ENCODE assay signal across 12 mouse cellular contexts in the genomic region with DNA sequence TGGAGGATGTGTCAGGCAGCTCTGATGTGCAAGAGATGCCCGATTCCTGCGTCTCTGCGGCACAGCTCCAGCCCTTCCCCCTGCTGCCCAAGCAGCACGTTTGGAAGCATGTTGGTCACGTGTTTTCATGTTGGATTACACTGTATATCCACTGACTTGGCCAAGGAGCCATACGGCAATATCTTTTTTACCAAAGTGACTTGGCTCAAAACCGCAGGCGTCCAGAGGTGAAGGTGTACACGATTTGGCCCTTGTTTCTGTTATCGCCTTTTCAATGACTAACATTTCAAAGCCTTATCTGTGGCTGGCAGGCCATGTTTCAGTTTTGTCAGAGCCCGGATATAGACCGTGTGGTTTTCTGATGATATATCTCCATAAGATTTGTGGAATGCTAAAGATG.
DNase-seq lines count a peak whose midpoint lies in the region; ATAC-seq and TF ChIP-seq lines count a peak whose summit lies in the region.
"Had no signal": no experiment of that assay in that cellular context is flagged by ENCODE, and none has a peak within 500 bp of the region (broad histone marks: within the 10 kb centered on the region; RNA-seq: fewer than 3 reads in every experiment).

No protein-coding gene starts in this region.

- 0 out of 4 replicates have a peak overlapping the region, but pooled peaks of 1 of the 2 experiments have one; percentile 6 for H3K4me3 ChIP-seq in heart, embryonic 14.5 days (ENCODE audit: control insufficient read depth in 1 of 2, insufficient read depth in 1 of 2, low read depth in 1 of 2, low read length in 2 of 2)
- H3K4me3 ChIP-seq in C2C12 (ENCODE audit: insufficient read depth, poor library complexity, severe bottlenecking): no peak overlapping the region
- no peak overlapping the region for H3K4me3 ChIP-seq in brown adipose tissue, adult 24 weeks (ENCODE audit: insufficient read depth, low read depth, low read length)
- H3K4me3 ChIP-seq: erythroblast, embryonic 14.5 days; limb, embryonic 15.5 days had no signal

- ATAC-seq in heart, embryonic 14.5 days (ENCODE audit: insufficient number of reproducible peaks, insufficient read depth, low FRiP score, low read depth): peak; percentile 92
- ATAC-seq in erythroid progenitor cell, adult 5-6 weeks (replicated peaks; ENCODE audit: low FRiP score, poor library complexity, severe bottlenecking): no peak

- H3K9ac ChIP-seq in heart, embryonic 14.5 days (ENCODE audit: low read length): no peak overlapping the region
- H3K9ac ChIP-seq: limb, embryonic 15.5 days had no signal

- no peaks in the 10 kb centered on the region for H3K9me3 ChIP-seq in heart, embryonic 14.5 days (ENCODE audit: control insufficient read depth, low read length)
- H3K9me3 ChIP-seq: limb, embryonic 15.5 days had no signal

- no peaks in the 10 kb centered on the region for H3K27me3 ChIP-seq in heart, embryonic 14.5 days (ENCODE audit: control insufficient read depth, insufficient read depth, low read length)
- no peaks in the 10 kb centered on the region for H3K27me3 ChIP-seq in C2C12 (ENCODE audit: control insufficient read depth, insufficient read depth, insufficient read length)
- H3K27me3 ChIP-seq: limb, embryonic 15.5 days had no signal

- H3K79me3 ChIP-seq in C2C12 (ENCODE audit: low read depth): no peaks in the 10 kb centered on the region

- DNase-seq in heart, adult 9 months (ENCODE audit: low spot score in 2 of 2): no peak
- DNase-seq in heart, postnatal 4 days: peak; percentile 32
- DNase-seq in spleen, adult 12 weeks (ENCODE audit: low spot score): no peak
- DNase-seq: cerebellum, adult 8-10 months; kidney, adult 11 months had no signal

- H3K4me1 ChIP-seq in heart, embryonic 14.5 days (ENCODE audit: control insufficient read depth in 2 of 2, insufficient read depth in 2 of 2, low read length in 2 of 2): peaks cover 8 to 14% of the 10 kb centered on the region in 2 experiments
- H3K4me1 ChIP-seq in brown adipose tissue, adult 24 weeks (ENCODE audit: control insufficient read depth, insufficient read depth, insufficient read length, low read length): no peaks in the 10 kb centered on the region
- H3K4me1 ChIP-seq: limb, embryonic 15.5 days had no signal

- TF ChIP-seq CTCF in C2C12 (IDR thresholded peaks at IDR 0.05; ENCODE audit: control insufficient read depth, insufficient read depth, insufficient read length): no peak

- no peaks in the 10 kb centered on the region for H3K79me2 ChIP-seq in C2C12 (ENCODE audit: control insufficient read depth, insufficient read depth)

- H3K36me3 ChIP-seq in heart, embryonic 14.5 days (ENCODE audit: control insufficient read depth, insufficient read depth, low read length): no peaks in the 10 kb centered on the region
- H3K36me3 ChIP-seq in C2C12 (ENCODE audit: control insufficient read depth, insufficient read depth): no peaks in the 10 kb centered on the region
- H3K36me3 ChIP-seq: limb, embryonic 15.5 days had no signal

- 11% methylated on average over 12 of the region's 12 CpGs for WGBS in heart, embryonic 14.5 days

- peak overlapping the region; percentile 70 to 71 for H3K27ac ChIP-seq in heart, embryonic 14.5 days (replicated peaks in 1 of 2; ENCODE audit: control insufficient read depth in 1 of 2, insufficient read depth in 1 of 2, low read depth in 2 of 2, low read length in 2 of 2)
- H3K27ac ChIP-seq in brown adipose tissue, adult 24 weeks (replicated peaks; ENCODE audit: low read depth, low read length): peak overlapping the region; percentile 63
- H3K27ac ChIP-seq: limb, embryonic 15.5 days; macrophage had no signal

- no peak overlapping the region for H3ac ChIP-seq in C2C12 (ENCODE audit: control insufficient read depth, insufficient read length, low read depth)

- peak overlapping the region; percentile 45 for H3K4me2 ChIP-seq in heart, embryonic 14.5 days (ENCODE audit: low read length)
- H3K4me2 ChIP-seq: limb, embryonic 15.5 days had no signal

TF ChIP-seq in C2C12, 6 proteins besides CTCF, POLR2A, EP300 and RAD21:
- TF ChIP-seq MYOD1 (IDR thresholded peaks at IDR 0.05; ENCODE audit: control insufficient read depth, insufficient read length, low read depth) (no peak), MAX (IDR thresholded peaks at IDR 0.05) (no peak), FOSL1 (IDR thresholded peaks at IDR 0.05; ENCODE audit: insufficient read depth, low read length, poor library complexity, severe bottlenecking) (peak; percentile 5), MYOG (IDR thresholded peaks at IDR 0.05; ENCODE audit: control insufficient read depth, extremely low read depth, insufficient read length) (no peak), CEBPB (IDR thresholded peaks at IDR 0.05; ENCODE audit: low read depth) (no peak), USF1 (IDR thresholded peaks at IDR 0.05; ENCODE audit: low read depth) (peak; percentile 83)
